Mouse (Mus musculus) B cell, adult (primary cell): ENCODE measurements around the gene Erc2. TPM values are rescaled to one million over a fixed set of nuclear protein-coding genes. Genes with fewer than 3 reads are reported as not detected.

Source experiments
- total RNA-seq: library from RNA; stranded (reverse); gene quantifications from 4 replicates; pipeline ENCODE4 v1.2.4, GENCODE M21; 2023; ENCODE audit not compliant: inconsistent age

Gene Erc2
- total RNA-seq: not detected in 4 replicates

DNA sequence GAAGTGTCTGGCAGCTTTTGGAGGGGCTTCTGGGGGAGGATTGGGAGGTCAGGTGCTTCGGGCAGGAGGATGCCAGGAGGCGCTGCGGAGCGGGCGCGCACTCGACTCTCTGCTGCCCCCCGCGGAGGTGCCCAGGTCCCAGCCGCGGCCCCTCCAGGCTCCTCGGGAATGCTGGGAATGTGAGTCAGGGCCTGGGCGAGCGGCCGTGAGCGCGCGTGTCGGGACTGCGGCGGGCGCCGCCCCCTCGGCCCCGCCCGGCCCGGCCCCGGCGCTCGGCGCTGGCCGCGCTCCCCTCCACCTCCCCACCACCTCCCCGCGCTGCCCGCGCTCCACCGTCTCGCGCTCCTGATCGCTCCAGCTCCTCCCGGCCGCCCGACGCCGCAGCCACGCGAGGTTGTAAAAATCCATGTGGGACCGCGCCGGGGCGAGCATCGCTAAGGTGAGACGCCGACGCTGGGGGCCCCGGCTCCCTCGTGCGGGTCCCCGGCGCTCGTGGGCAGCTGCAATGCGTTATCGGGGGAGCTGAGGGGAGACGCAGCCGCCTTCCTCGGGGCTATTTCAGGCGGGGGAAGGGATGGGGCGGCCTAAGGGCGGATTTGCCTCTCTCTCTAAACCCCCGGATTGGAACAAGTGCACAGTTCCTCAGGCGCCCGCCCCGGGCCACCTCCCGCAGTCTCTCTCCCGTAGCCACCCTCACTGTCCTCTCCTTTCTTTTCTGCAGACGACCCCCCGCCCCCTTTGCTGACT lies at the start of gene Erc2:
Gene Erc2 (plus strand): TSS at position 253 of the 747 bp plus-strand sequence.

DNA sequence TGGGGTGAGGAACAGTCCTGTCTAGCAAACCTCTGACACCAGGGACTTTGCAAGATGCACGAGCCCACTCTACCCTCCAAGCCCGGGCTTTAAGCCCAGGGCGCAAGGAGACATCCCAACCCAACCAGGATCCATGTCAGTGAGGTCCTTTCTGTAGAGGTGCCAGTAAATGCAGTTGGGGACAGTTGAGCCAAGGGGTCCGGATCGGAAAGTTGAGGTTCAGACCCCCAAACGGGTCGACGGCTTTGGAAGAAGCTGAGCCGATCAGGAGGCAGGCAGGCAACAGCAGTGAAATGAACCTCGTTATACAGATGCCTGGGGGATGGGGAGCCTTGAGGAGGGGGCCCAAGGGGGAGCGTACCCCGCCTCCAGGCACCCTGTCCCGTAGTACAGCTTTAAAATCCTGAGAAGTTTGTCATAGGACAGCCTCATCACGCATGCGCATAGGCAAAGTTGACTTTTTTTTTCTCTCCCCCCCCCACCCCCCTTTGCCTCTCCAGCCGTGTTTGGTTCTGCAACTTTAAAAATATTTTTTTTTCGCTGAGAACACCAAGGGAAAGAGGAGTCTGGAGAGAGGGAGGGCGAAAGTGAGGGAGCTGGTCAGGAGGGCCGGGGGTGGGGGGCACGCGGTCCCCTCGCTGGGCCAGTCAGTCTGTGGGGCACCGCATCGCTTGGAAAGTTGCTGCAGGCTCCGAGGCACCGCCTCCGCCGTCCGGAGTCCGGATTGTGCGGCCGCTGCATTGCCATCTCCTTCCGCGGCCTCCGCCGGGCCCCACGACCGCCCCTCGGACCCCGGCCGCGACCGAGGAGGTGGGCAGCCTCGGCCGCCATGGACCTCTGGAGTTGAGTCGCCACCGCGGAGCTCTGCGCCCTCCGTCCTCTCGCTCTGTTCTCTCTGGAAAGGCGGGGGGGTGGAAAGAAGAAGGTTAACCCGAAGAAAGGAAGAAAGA lies 882.1 kb downstream of the Erc2 start, which contains the start of gene Wnt5a:
Gene Wnt5a (plus strand): TSS at position 650 of the 950 bp plus-strand sequence.

Other genes with a start within 250 kb of the Erc2 start
- gene Fam208a, start 193.6 kb upstream of the Erc2 start, total RNA-seq: 43.8 to 48.2 TPM (median 45.7 TPM) in 4 replicates
- 12.8 to 18.6 TPM (median 16.7 TPM) in 4 replicates for gene Ccdc66, start 114.0 kb upstream of the Erc2 start, total RNA-seq